In genomic region chr16:91233241-91233944, GRCm38 (mm10) we compare ENCODE assay signal across 30 mouse cellular contexts. TPM values are rescaled to one million over a fixed set of nuclear protein-coding genes. Genes with fewer than 3 reads are reported as not detected.
A peak's percentile ranks its signal among the peaks of the same experiment; 100 is the strongest.
DNase-seq lines count a peak whose midpoint lies in the region; ATAC-seq and TF ChIP-seq lines count a peak whose summit lies in the region.
"Had no signal": no experiment of that assay in that cellular context is flagged by ENCODE, and none has a peak within 500 bp of the region (broad histone marks: within the 10 kb centered on the region; RNA-seq: fewer than 3 reads in every experiment).

No protein-coding gene starts in this region.

- H3K4me2 ChIP-seq in forebrain, postnatal 0 days (ENCODE audit: low read depth) = no peak overlapping the region
- no peak overlapping the region for H3K4me2 ChIP-seq in forebrain, embryonic 12.5 days
- H3K4me2 ChIP-seq in midbrain, embryonic 14.5 days (ENCODE audit: low read length) = no peak overlapping the region
- H3K4me2 ChIP-seq: embryonic facial prominence, embryonic 12.5 days; heart, embryonic 15.5 days; limb, embryonic 15.5 days; lung, embryonic 14.5 days; neural tube, embryonic 13.5 days had no signal

- H3K27ac ChIP-seq in forebrain, postnatal 0 days (ENCODE audit: low read depth, low read length) = no peak overlapping the region
- H3K27ac ChIP-seq in forebrain, embryonic 12.5 days = no peak overlapping the region
- no peak overlapping the region for H3K27ac ChIP-seq in midbrain, embryonic 10.5 days (replicated peaks)
- H3K27ac ChIP-seq in midbrain, embryonic 14.5 days (replicated peaks; ENCODE audit: low read depth, low read length) = no peak overlapping the region
- H3K27ac ChIP-seq in ES-Bruce4 (ENCODE audit: insufficient read depth, low read length) = no peak overlapping the region
- no peak overlapping the region for H3K27ac ChIP-seq in kidney, adult 2 months (ENCODE audit: insufficient read depth, low read depth, low read length)
- H3K27ac ChIP-seq: embryonic facial prominence, embryonic 12.5 days; gastrocnemius, adult 2 months; heart, embryonic 15.5 days; layer of hippocampus, adult 2 months; limb, embryonic 15.5 days; liver, embryonic 14.5 days; neural tube, embryonic 13.5 days had no signal

- TF ChIP-seq POLR2A in ES-Bruce4 (IDR thresholded peaks at IDR 0.05; ENCODE audit: insufficient read depth, low read length) = no peak
- TF ChIP-seq POLR2A in kidney, adult 2 months (IDR thresholded peaks at IDR 0.05; ENCODE audit: low read depth, low read length) = no peak

- 27% methylated on average over 11 of the region's 11 CpGs for WGBS in forebrain, postnatal 0 days
- WGBS in forebrain, embryonic 12.5 days = 18% methylated on average over 11 of the region's 11 CpGs
- 14% methylated on average over 11 of the region's 11 CpGs for WGBS in midbrain, embryonic 10.5 days
- WGBS in midbrain, embryonic 14.5 days = 9% methylated on average over 11 of the region's 11 CpGs
- 11% methylated on average over 11 of the region's 11 CpGs for WGBS in kidney, adult 2 months

- no peak for DNase-seq in forebrain, postnatal 0 days
- DNase-seq in midbrain, embryonic 10.5 days (ENCODE audit: low spot score) = peak; percentile 26
- DNase-seq in midbrain, embryonic 14.5 days = no peak
- DNase-seq in neural tube, embryonic 10.5 days (ENCODE audit: extremely low spot score, low spot score) = peak; percentile 26
- no peak for DNase-seq in left cerebral cortex, adult 11 months (ENCODE audit: low spot score)
- no peak for DNase-seq in kidney, adult 2 months
- DNase-seq: adrenal gland, postnatal 36 days; cerebellum, adult 11 months; cerebellum, postnatal 25 days; gastrocnemius, adult 2 months; heart, postnatal 36 days; kidney, adult 8-10 months; kidney, postnatal 10 days; left cerebral cortex, postnatal 4 days; lung, embryonic 14.5 days; spleen, adult 18-20 months had no signal

- no peaks in the 10 kb centered on the region for H3K9me3 ChIP-seq in forebrain, postnatal 0 days (ENCODE audit: low read length)
- no peaks in the 10 kb centered on the region for H3K9me3 ChIP-seq in forebrain, embryonic 12.5 days
- no peaks in the 10 kb centered on the region for H3K9me3 ChIP-seq in midbrain, embryonic 10.5 days (replicated peaks)
- no peaks in the 10 kb centered on the region for H3K9me3 ChIP-seq in midbrain, embryonic 14.5 days (ENCODE audit: control insufficient read depth, low read length)
- no peaks in the 10 kb centered on the region for H3K9me3 ChIP-seq in ES-Bruce4 (replicated peaks; ENCODE audit: control insufficient read depth, insufficient read depth, low read length, poor library complexity, severe bottlenecking)
- H3K9me3 ChIP-seq: embryonic facial prominence, embryonic 12.5 days; heart, embryonic 15.5 days; limb, embryonic 15.5 days; neural tube, embryonic 13.5 days had no signal

- H3K4me1 ChIP-seq in forebrain, postnatal 0 days (ENCODE audit: insufficient read depth) = no peaks in the 10 kb centered on the region
- H3K4me1 ChIP-seq in forebrain, embryonic 12.5 days = peaks cover 31% of the 10 kb centered on the region
- peaks cover 29% of the 10 kb centered on the region for H3K4me1 ChIP-seq in midbrain, embryonic 10.5 days
- peaks cover 8% of the 10 kb centered on the region for H3K4me1 ChIP-seq in midbrain, embryonic 14.5 days (ENCODE audit: control insufficient read depth, insufficient read depth, low read length)
- peaks cover 7% of the 10 kb centered on the region for H3K4me1 ChIP-seq in ES-Bruce4 (ENCODE audit: control insufficient read depth, insufficient read depth, low read length)
- no peaks in the 10 kb centered on the region for H3K4me1 ChIP-seq in kidney, adult 2 months (ENCODE audit: control insufficient read depth, insufficient read depth, low read length)
- H3K4me1 ChIP-seq: heart, embryonic 15.5 days had no signal

- no peak overlapping the region for H3K9ac ChIP-seq in forebrain, postnatal 0 days
- H3K9ac ChIP-seq in forebrain, embryonic 12.5 days = no peak overlapping the region
- H3K9ac ChIP-seq in midbrain, embryonic 14.5 days (replicated peaks; ENCODE audit: low read length) = no peak overlapping the region
- H3K9ac ChIP-seq in ES-Bruce4 (ENCODE audit: low read depth, poor library complexity, severe bottlenecking) = peak overlapping the region; percentile 68
- H3K9ac ChIP-seq: embryonic facial prominence, embryonic 12.5 days; heart, embryonic 15.5 days; limb, embryonic 15.5 days; liver, embryonic 14.5 days; lung, embryonic 14.5 days; neural tube, embryonic 13.5 days had no signal

- H3K27me3 ChIP-seq in forebrain, postnatal 0 days (ENCODE audit: insufficient read depth, low read length) = peaks cover 67% of the 10 kb centered on the region
- H3K27me3 ChIP-seq in forebrain, embryonic 12.5 days = peaks cover 97% of the 10 kb centered on the region
- peaks cover 100% of the 10 kb centered on the region for H3K27me3 ChIP-seq in midbrain, embryonic 10.5 days (ENCODE audit: low read depth, poor library complexity, severe bottlenecking)
- peaks cover 94% of the 10 kb centered on the region for H3K27me3 ChIP-seq in midbrain, embryonic 14.5 days (ENCODE audit: control insufficient read depth, insufficient read depth, low read length)
- H3K27me3 ChIP-seq in ES-Bruce4 (ENCODE audit: control insufficient read depth, insufficient read depth, low read length, poor library complexity, severe bottlenecking) = no peaks in the 10 kb centered on the region
- no peaks in the 10 kb centered on the region for H3K27me3 ChIP-seq in kidney, adult 2 months (replicated peaks; ENCODE audit: control insufficient read depth, insufficient read depth, low read length)

- no peak for TF ChIP-seq EP300 in ES-Bruce4 (IDR thresholded peaks at IDR 0.05; ENCODE audit: insufficient read depth, low read depth, low read length)

- no peak overlapping the region for H3K4me3 ChIP-seq in forebrain, postnatal 0 days (ENCODE audit: low read depth, low read length)
- no peak overlapping the region for H3K4me3 ChIP-seq in forebrain, embryonic 12.5 days (replicated peaks)
- no peak overlapping the region for H3K4me3 ChIP-seq in midbrain, embryonic 10.5 days
- H3K4me3 ChIP-seq in midbrain, embryonic 14.5 days (replicated peaks; ENCODE audit: low read depth, low read length) = no peak overlapping the region
- H3K4me3 ChIP-seq in ES-Bruce4 (ENCODE audit: low read depth, low read length) = peak overlapping the region; percentile 36
- H3K4me3 ChIP-seq in kidney, adult 2 months (ENCODE audit: insufficient read depth, low read depth, low read length) = no peak overlapping the region
- H3K4me3 ChIP-seq: embryonic facial prominence, embryonic 12.5 days; gastrocnemius, adult 2 months; heart, embryonic 15.5 days; layer of hippocampus, adult 2 months; limb, embryonic 15.5 days; megakaryocyte, embryonic 14.5 days; neural tube, embryonic 13.5 days had no signal

- no peaks in the 10 kb centered on the region for H3K36me3 ChIP-seq in forebrain, postnatal 0 days (ENCODE audit: insufficient read depth)
- no peaks in the 10 kb centered on the region for H3K36me3 ChIP-seq in forebrain, embryonic 12.5 days (replicated peaks)
- no peaks in the 10 kb centered on the region for H3K36me3 ChIP-seq in midbrain, embryonic 10.5 days
- H3K36me3 ChIP-seq in midbrain, embryonic 14.5 days (ENCODE audit: control insufficient read depth, insufficient read depth, low read length) = no peaks in the 10 kb centered on the region
- H3K36me3 ChIP-seq in ES-Bruce4 (ENCODE audit: control insufficient read depth, insufficient read depth, low read length, poor library complexity, severe bottlenecking) = peaks cover 8% of the 10 kb centered on the region; the same call in 1 of the 2 replicates
- no peaks in the 10 kb centered on the region for H3K36me3 ChIP-seq in kidney, adult 2 months (ENCODE audit: control insufficient read depth, insufficient read depth, low read length)
- H3K36me3 ChIP-seq: embryonic facial prominence, embryonic 12.5 days; heart, embryonic 15.5 days; limb, embryonic 15.5 days; neural tube, embryonic 13.5 days had no signal

- TF ChIP-seq CTCF in forebrain, postnatal 0 days (IDR thresholded peaks at IDR 0.05; ENCODE audit: low read depth) = no peak
- TF ChIP-seq CTCF in ES-Bruce4 (IDR thresholded peaks at IDR 0.05; ENCODE audit: low read depth, low read length) = no peak
- no peak for TF ChIP-seq CTCF in kidney, adult 2 months (conservative IDR thresholded peaks at IDR 0.05; ENCODE audit: insufficient read depth, insufficient read length, low read depth, low read length)

- peak; percentile 75 for ATAC-seq in forebrain, postnatal 0 days
- ATAC-seq in forebrain, embryonic 12.5 days (ENCODE audit: low FRiP score) = no peak
- ATAC-seq in midbrain, embryonic 14.5 days (ENCODE audit: low FRiP score, low TSS enrichment) = no peak
- ATAC-seq: CD4-positive, CD25-positive, alpha-beta regulatory T cell, adult 4 months had no signal

RNA-seq across cellular contexts. Expression of gene Olig2, which starts 8.1 kb away (rescaled TPM):
- 32.8 and 41.0 TPM in 2 replicates for total RNA-seq in forebrain, postnatal 0 days (2014; rRNA removed)
- 11.6 and 14.7 TPM in 2 replicates for polyA plus RNA-seq in forebrain, postnatal 0 days (2015; fragmentation: Nextera tagmentation; extraction: Ambion mirVana)
- 20.8 and 28.1 TPM in 2 replicates for polyA plus RNA-seq in forebrain, embryonic 12.5 days (2016; fragmentation: Nextera tagmentation; extraction: Ambion mirVana)
- 7.4 and 7.6 TPM in 2 replicates for polyA plus RNA-seq in midbrain, embryonic 10.5 days (2016; fragmentation: Nextera tagmentation; extraction: Ambion mirVana)
- 5.6 and 7.8 TPM in 2 replicates for polyA plus RNA-seq in midbrain, embryonic 14.5 days (2014; fragmentation: Nextera tagmentation; extraction: Ambion mirVana)
- polyA plus RNA-seq in ES-Bruce4 (2011; ENCODE audit: insufficient read depth, insufficient read length, low read depth, missing spikeins) = 25.8 and 26.2 TPM in 2 replicates
- 0.03 TPM in 1 of 2 replicates, not detected in the other for polyA plus RNA-seq in kidney, adult 2 months (2012; rRNA removed)
- total RNA-seq: adrenal gland, adult 18-20 months; adrenal gland, postnatal 36 days; gastrocnemius, adult 2 months; gastrocnemius, postnatal 4 days; heart, postnatal 36 days had no signal
- polyA plus RNA-seq: CD4-positive, CD25-positive, alpha-beta regulatory T cell, adult 4 months; heart, embryonic 15.5 days; intestine, embryonic 14.5 days; limb, embryonic 15.5 days; liver, embryonic 14.5 days; lung, embryonic 14.5 days; urinary bladder, adult 2 months had no signal

RNA-seq across cellular contexts. Expression of gene Olig1, which starts 36.2 kb away (rescaled TPM):
- 103 and 130 TPM in 2 replicates for total RNA-seq in forebrain, postnatal 0 days (2014; rRNA removed)
- polyA plus RNA-seq in forebrain, postnatal 0 days (2015; fragmentation: Nextera tagmentation; extraction: Ambion mirVana) = 127 and 138 TPM in 2 replicates
- 9.9 and 11.8 TPM in 2 replicates for polyA plus RNA-seq in forebrain, embryonic 12.5 days (2016; fragmentation: Nextera tagmentation; extraction: Ambion mirVana)
- polyA plus RNA-seq in midbrain, embryonic 10.5 days (2016; fragmentation: Nextera tagmentation; extraction: Ambion mirVana) = 8.8 and 9.7 TPM in 2 replicates
- 43.7 and 57.0 TPM in 2 replicates for polyA plus RNA-seq in midbrain, embryonic 14.5 days (2014; fragmentation: Nextera tagmentation; extraction: Ambion mirVana)
- 43.8 and 44.3 TPM in 2 replicates for polyA plus RNA-seq in ES-Bruce4 (2011; ENCODE audit: insufficient read depth, insufficient read length, low read depth, missing spikeins)
- 0.17 and 0.23 TPM in 2 replicates for polyA plus RNA-seq in kidney, adult 2 months (2012; rRNA removed)
- total RNA-seq: gastrocnemius, adult 2 months; heart, postnatal 36 days had no signal
- polyA plus RNA-seq: CD4-positive, CD25-positive, alpha-beta regulatory T cell, adult 4 months; liver, embryonic 14.5 days had no signal

Comparison
In these comparisons a context has a peak if more than half of its experiments do, and no peak if none do; other contexts are left out.
1. DNase-seq: peak in midbrain, embryonic 10.5 days (single experiment) and neural tube, embryonic 10.5 days (single experiment); none in forebrain, postnatal 0 days (single experiment), midbrain, embryonic 14.5 days (single experiment), left cerebral cortex, adult 11 months (single experiment) and kidney, adult 2 months (single experiment).